Mouse (Mus musculus) left cerebral cortex, adult 9 months (tissue): ENCODE measurements at regions not wholly inside any gene's neighbourhood (a gene's known extent, or its start where the extent isn't known, plus 50 kb on each side); places are given as distances from the start of the nearest gene placed in this dataset.

ENCODE experiments used
- DNase-seq, 2 experiments: peaks; one replicate each; pipeline ENCODE4 v3.0.0; 2022; ENCODE audit warnings: low spot score in 2 of 2

- no peak for DNase-seq
These were observed 53.9 kb upstream of the Cdkn3 start for GRCm38 (mm10) chr14:46706462-46706861.

GRCm38 (mm10) chr14:46704316-46704751 lies 56.0 kb upstream of the Cdkn3 start:
- no peak for DNase-seq

- DNase-seq: peak in 1 of 2 experiments; percentile 24
These were observed 57.5 kb upstream of the Cdkn3 start for GRCm38 (mm10) chr14:46702669-46703435.

- no peak for DNase-seq
These were observed 67.8 kb upstream of the Cdkn3 start for GRCm38 (mm10) chr14:46692571-46692970.

GRCm38 (mm10) chr14:46692067-46692466 lies 68.3 kb upstream of the Cdkn3 start:
- no peak for DNase-seq

GRCm38 (mm10) chr14:46682728-46683127 lies 77.6 kb upstream of the Cdkn3 start:
- DNase-seq: no peak

- no peak for DNase-seq
These were observed 81.4 kb upstream of the Cdkn3 start for GRCm38 (mm10) chr14:46678935-46679334.

- no peak for DNase-seq
These were observed 88.7 kb upstream of the Cdkn3 start for GRCm38 (mm10) chr14:46671482-46672225.

- no peak for DNase-seq
These were observed 89.3 kb upstream of the Cdkn3 start for GRCm38 (mm10) chr14:46671062-46671461.

- DNase-seq: no peak
These were observed 89.9 kb upstream of the Cdkn3 start for GRCm38 (mm10) chr14:46670221-46671046.

GRCm38 (mm10) chr14:46668275-46668674 lies 92.1 kb upstream of the Cdkn3 start:
- DNase-seq: no peak

- DNase-seq: no peak
These were observed 96.0 kb upstream of the Cdkn3 start for GRCm38 (mm10) chr14:46664305-46664704.

GRCm38 (mm10) chr14:46663529-46663928 lies 96.8 kb upstream of the Cdkn3 start:
- no peak for DNase-seq

GRCm38 (mm10) chr14:46661792-46662545 lies 98.4 kb upstream of the Cdkn3 start:
- DNase-seq: no peak

- no peak for DNase-seq
These were observed 99.1 kb upstream of the Cdkn3 start for GRCm38 (mm10) chr14:46661118-46661791.

- DNase-seq: no peak
These were observed 101.0 kb upstream of the Cdkn3 start for GRCm38 (mm10) chr14:46659365-46659764.

- no peak for DNase-seq
These were observed 104.1 kb upstream of the Cdkn3 start for GRCm38 (mm10) chr14:46656249-46656648.

GRCm38 (mm10) chr14:46647319-46647974 lies 112.9 kb upstream of the Cdkn3 start:
- DNase-seq: no peak

- DNase-seq: no peak
These were observed 113.5 kb upstream of the Cdkn3 start for GRCm38 (mm10) chr14:46646673-46647318.
